Mouse (Mus musculus): ENCODE measurements at regions not wholly inside any gene's neighbourhood (a gene's known extent, or its start where the extent isn't known, plus 50 kb on each side); places are given as distances from the start of the nearest gene placed in this dataset.
A peak's percentile ranks its signal among the peaks of the same experiment; 100 is the strongest.

- WGBS: 12% methylated on average over 6 of the region's 6 CpGs
- H3K4me1 ChIP-seq (ENCODE audit: control insufficient read depth, insufficient read depth, low read length): peaks cover 2% of the 10 kb centered on the region
- no peaks in the 10 kb centered on the region for H3K79me2 ChIP-seq (replicated peaks; ENCODE audit: control insufficient read depth, insufficient read depth, low read length)
- peaks cover under 1% of the 10 kb centered on the region; the same call in 1 of the 2 replicates for H3K27me3 ChIP-seq (ENCODE audit: control insufficient read depth, insufficient read depth, low read length)
- no peak for DNase-seq
- intact Hi-C loops (cut with DNase I): no loop called here
- H3K27ac ChIP-seq: no peak overlapping the region
- no peak overlapping the region for H3K9ac ChIP-seq (ENCODE audit: low read depth, low read length)
- H3K4me3 ChIP-seq: no peak overlapping the region
- TF ChIP-seq CTCF (IDR thresholded peaks at IDR 0.05): no peak
- no peaks in the 10 kb centered on the region for H3K36me3 ChIP-seq (ENCODE audit: control insufficient read depth, insufficient read depth, low read length)
Measured at GRCm38 (mm10) chr11:112978884-112979283, 196.9 kb downstream of the Sox9 start.

GRCm38 (mm10) chr11:112979413-112979812 lies 197.4 kb downstream of the Sox9 start:
- 60% methylated on average over 10 of the region's 10 CpGs for WGBS
- Histone ChIP-seq H3K4me1 (ENCODE audit: control insufficient read depth, insufficient read depth, low read length) (peaks cover 2% of the 10 kb centered on the region), H3K9ac (ENCODE audit: low read depth, low read length) (no peak overlapping the region), H3K27me3 (ENCODE audit: control insufficient read depth, insufficient read depth, low read length) (no peaks in the 10 kb centered on the region; the same call in 1 of the 2 replicates), H3K36me3 (ENCODE audit: control insufficient read depth, insufficient read depth, low read length) (no peaks in the 10 kb centered on the region), H3K79me2 (replicated peaks; ENCODE audit: control insufficient read depth, insufficient read depth, low read length) (no peaks in the 10 kb centered on the region), H3K27ac (no peak overlapping the region), H3K4me3 (no peak overlapping the region)
- intact Hi-C loops (cut with DNase I): no loop called here
- DNase-seq: no peak
- no peak for TF ChIP-seq CTCF (IDR thresholded peaks at IDR 0.05)

- intact Hi-C loops (cut with DNase I): no loop called here
- no peak for DNase-seq
- H3K27me3 ChIP-seq (ENCODE audit: control insufficient read depth, insufficient read depth, low read length): no peaks in the 10 kb centered on the region; the same call in 1 of the 2 replicates
Measured at GRCm38 (mm10) chr11:112982165-112982801, 200.3 kb downstream of the Sox9 start.

GRCm38 (mm10) chr11:112982802-112983591 lies 201.0 kb downstream of the Sox9 start:
- TF ChIP-seq CTCF (IDR thresholded peaks at IDR 0.05): no peak
- TF ChIP-seq EP300 (IDR thresholded peaks at IDR 0.05; ENCODE audit: insufficient read depth, low read depth, low read length): no peak
- no peak for TF ChIP-seq POLR2A (IDR thresholded peaks at IDR 0.05; ENCODE audit: insufficient read depth, low read depth, low read length)
- Histone ChIP-seq H3K4me1 (ENCODE audit: control insufficient read depth, insufficient read depth, low read length) (peaks cover 4% of the 10 kb centered on the region), H3K79me2 (replicated peaks; ENCODE audit: control insufficient read depth, insufficient read depth, low read length) (no peaks in the 10 kb centered on the region), H3K9ac (ENCODE audit: low read depth, low read length) (no peak overlapping the region), H3K36me3 (ENCODE audit: control insufficient read depth, insufficient read depth, low read length) (no peaks in the 10 kb centered on the region), H3K4me3 (no peak overlapping the region), H3K27ac (no peak overlapping the region), H3K27me3 (ENCODE audit: control insufficient read depth, insufficient read depth, low read length) (no peaks in the 10 kb centered on the region; the same call in 1 of the 2 replicates)
- peak in 1 of 2 experiments; percentile 8 for DNase-seq
- WGBS: 74% methylated on average over 9 of the region's 9 CpGs
- intact Hi-C loops (cut with DNase I): no loop called here

More at GRCm38 (mm10) chr11:112982165-112982801, 200.3 kb downstream of the Sox9 start:
- Histone ChIP-seq H3K9ac (ENCODE audit: low read depth, low read length) (no peak overlapping the region), H3K79me2 (replicated peaks; ENCODE audit: control insufficient read depth, insufficient read depth, low read length) (no peaks in the 10 kb centered on the region), H3K36me3 (ENCODE audit: control insufficient read depth, insufficient read depth, low read length) (no peaks in the 10 kb centered on the region), H3K4me1 (ENCODE audit: control insufficient read depth, insufficient read depth, low read length) (peaks cover 2% of the 10 kb centered on the region), H3K4me3 (no peak overlapping the region), H3K27ac (no peak overlapping the region)
- 75% methylated on average over 11 of the region's 11 CpGs for WGBS
- no peak for TF ChIP-seq POLR2A (IDR thresholded peaks at IDR 0.05; ENCODE audit: insufficient read depth, low read depth, low read length)
- TF ChIP-seq CTCF (IDR thresholded peaks at IDR 0.05): no peak
- no peak for TF ChIP-seq EP300 (IDR thresholded peaks at IDR 0.05; ENCODE audit: insufficient read depth, low read depth, low read length)

- intact Hi-C loops (cut with DNase I): no loop called here
- Histone ChIP-seq H3K9ac (ENCODE audit: low read depth, low read length) (no peak overlapping the region), H3K27me3 (ENCODE audit: control insufficient read depth, insufficient read depth, low read length) (no peaks in the 10 kb centered on the region), H3K4me1 (ENCODE audit: control insufficient read depth, insufficient read depth, low read length) (peaks cover 5% of the 10 kb centered on the region), H3K4me3 (no peak overlapping the region), H3K36me3 (ENCODE audit: control insufficient read depth, insufficient read depth, low read length) (no peaks in the 10 kb centered on the region), H3K27ac (no peak overlapping the region), H3K79me2 (replicated peaks; ENCODE audit: control insufficient read depth, insufficient read depth, low read length) (no peaks in the 10 kb centered on the region)
- 58% methylated on average over 9 of the region's 9 CpGs for WGBS
- DNase-seq: no peak
- TF ChIP-seq POLR2A (IDR thresholded peaks at IDR 0.05; ENCODE audit: insufficient read depth, low read depth, low read length): no peak
- no peak for TF ChIP-seq CTCF (IDR thresholded peaks at IDR 0.05)
- TF ChIP-seq EP300 (IDR thresholded peaks at IDR 0.05; ENCODE audit: insufficient read depth, low read depth, low read length): no peak
Measured at GRCm38 (mm10) chr11:112986029-112986573, 204.1 kb downstream of the Sox9 start.

- H3K27me3 ChIP-seq (ENCODE audit: control insufficient read depth, insufficient read depth, low read length): no peaks in the 10 kb centered on the region
- intact Hi-C loops (cut with DNase I): no loop called here
- peak in 1 of 2 experiments; percentile 36 for DNase-seq
- WGBS: 42% methylated on average over 7 of the region's 7 CpGs
- no peak overlapping the region for H3K27ac ChIP-seq
- H3K36me3 ChIP-seq (ENCODE audit: control insufficient read depth, insufficient read depth, low read length): no peaks in the 10 kb centered on the region
- no peak overlapping the region for H3K9ac ChIP-seq (ENCODE audit: low read depth, low read length)
- no peaks in the 10 kb centered on the region for H3K79me2 ChIP-seq (replicated peaks; ENCODE audit: control insufficient read depth, insufficient read depth, low read length)
- no peak overlapping the region for H3K4me3 ChIP-seq
- H3K4me1 ChIP-seq (ENCODE audit: control insufficient read depth, insufficient read depth, low read length): peaks cover 5% of the 10 kb centered on the region
- TF ChIP-seq POLR2A (IDR thresholded peaks at IDR 0.05; ENCODE audit: insufficient read depth, low read depth, low read length) (no peak), EP300 (IDR thresholded peaks at IDR 0.05; ENCODE audit: insufficient read depth, low read depth, low read length) (0 out of 2 replicates have a peak, but pooled peaks have one; percentile 15), CTCF (IDR thresholded peaks at IDR 0.05) (no peak)
Measured at GRCm38 (mm10) chr11:112987782-112988181, 205.8 kb downstream of the Sox9 start.
